Mouse (Mus musculus): ENCODE measurements around the gene Actc1.

Actc1 gene

GRCm38 (mm10) chr2:114050150-114050549 lies 3.2 kb downstream of the Actc1 start:
- DNase-seq (ENCODE audit: extremely low spot score, low spot score): no peak

GRCm38 (mm10) chr2:114049372-114049771 lies 4.0 kb downstream of the Actc1 start:
- DNase-seq (ENCODE audit: extremely low spot score, low spot score): no peak

- DNase-seq (ENCODE audit: extremely low spot score, low spot score): no peak
Observed at GRCm38 (mm10) chr2:114047960-114048611, 5.3 kb downstream of the Actc1 start.

- no peak for DNase-seq (ENCODE audit: extremely low spot score, low spot score)
Observed at GRCm38 (mm10) chr2:114046151-114046664, 7.1 kb downstream of the Actc1 start.

- no peak for DNase-seq (ENCODE audit: extremely low spot score, low spot score)
Observed at GRCm38 (mm10) chr2:114037926-114038325, 15.4 kb downstream of the Actc1 start.

- DNase-seq (ENCODE audit: extremely low spot score, low spot score): no peak
Observed at GRCm38 (mm10) chr2:114032259-114032658, 21.1 kb downstream of the Actc1 start.

GRCm38 (mm10) chr2:114023383-114023782 lies 30.0 kb downstream of the Actc1 start:
- no peak for DNase-seq (ENCODE audit: extremely low spot score, low spot score)

- no peak for DNase-seq (ENCODE audit: extremely low spot score, low spot score)
Observed at GRCm38 (mm10) chr2:114020210-114020563, 33.2 kb downstream of the Actc1 start.

- no peak for DNase-seq (ENCODE audit: extremely low spot score, low spot score)
Observed at GRCm38 (mm10) chr2:114019474-114020209, 33.7 kb downstream of the Actc1 start.

- DNase-seq (ENCODE audit: extremely low spot score, low spot score): no peak
Observed at GRCm38 (mm10) chr2:114018136-114018535, 35.2 kb downstream of the Actc1 start.

- no peak for DNase-seq (ENCODE audit: extremely low spot score, low spot score)
Observed at GRCm38 (mm10) chr2:114014839-114015238, 38.5 kb downstream of the Actc1 start.

GRCm38 (mm10) chr2:114013846-114014245 lies 39.5 kb downstream of the Actc1 start:
- peak; percentile 24 for DNase-seq (ENCODE audit: extremely low spot score, low spot score)

- DNase-seq (ENCODE audit: extremely low spot score, low spot score): no peak
Observed at GRCm38 (mm10) chr2:114013295-114013771, 40.0 kb downstream of the Actc1 start, which contains the start of gene Gjd2. Gene Gjd2, minus strand, starts transcription at chr2:114013619.

GRCm38 (mm10) chr2:114012749-114013211 lies 40.6 kb downstream of the Actc1 start:
- peak; percentile 31 for DNase-seq (ENCODE audit: extremely low spot score, low spot score)

- peak; percentile 61 for DNase-seq (ENCODE audit: extremely low spot score, low spot score)
Observed at GRCm38 (mm10) chr2:114011838-114012237, 41.5 kb downstream of the Actc1 start.

GRCm38 (mm10) chr2:114008321-114008720 lies 45.0 kb downstream of the Actc1 start:
- no peak for DNase-seq (ENCODE audit: extremely low spot score, low spot score)

- no peak for DNase-seq (ENCODE audit: extremely low spot score, low spot score)
Observed at GRCm38 (mm10) chr2:113997484-113997883, 55.9 kb downstream of the Actc1 start.
